Mouse (Mus musculus): Measurements from ENCODE around the gene Gjb3. TPM values are rescaled to one million over a fixed set of nuclear protein-coding genes. Genes with fewer than 3 reads are reported as not detected.

Gjb3 gene
- polyA plus RNA-seq, 1 experiment = 0.61 TPM

GRCm38 (mm10) chr4:127323651-127324050, 7.0 kb downstream of the Gjb3 start:
- no peaks in the 10 kb centered on the region for H3K79me2 ChIP-seq (ENCODE audit: control insufficient read depth, insufficient read depth)
- no peak overlapping the region for H3K4me2 ChIP-seq (ENCODE audit: low read depth)

GRCm38 (mm10) chr4:127319613-127320012, 11.0 kb downstream of the Gjb3 start:
- H3ac ChIP-seq (ENCODE audit: control insufficient read depth, insufficient read length) = no peak overlapping the region
- no peak overlapping the region for H3K4me3 ChIP-seq
- H3K36me3 ChIP-seq (ENCODE audit: control insufficient read depth, insufficient read depth) = no peaks in the 10 kb centered on the region
- H3K79me2 ChIP-seq (ENCODE audit: control insufficient read depth, insufficient read depth) = no peaks in the 10 kb centered on the region
- H3K27me3 ChIP-seq (ENCODE audit: control insufficient read depth, insufficient read depth, insufficient read length) = no peaks in the 10 kb centered on the region
- TF ChIP-seq POLR2A (IDR thresholded peaks at IDR 0.05; ENCODE audit: insufficient read length, low read depth) (no peak), REST (IDR thresholded peaks at IDR 0.05; ENCODE audit: insufficient read depth, insufficient read length) (no peak), MAX (IDR thresholded peaks at IDR 0.05; ENCODE audit: low read depth) (no peak), MYOG (IDR thresholded peaks at IDR 0.05; ENCODE audit: control insufficient read depth in 1 of 3, insufficient read depth in 1 of 3, insufficient read length in 2 of 3, low read depth in 2 of 3) (no peak), USF1 (IDR thresholded peaks at IDR 0.05; ENCODE audit: low read depth) (no peak), TCF12 (IDR thresholded peaks at IDR 0.05; ENCODE audit: insufficient read depth, poor library complexity, severe bottlenecking) (no peak), CEBPB (IDR thresholded peaks at IDR 0.05; ENCODE audit: insufficient read depth, poor library complexity, severe bottlenecking) (no peak), TCF3 (IDR thresholded peaks at IDR 0.05; ENCODE audit: insufficient read length, low read depth) (no peak), E2F4 (IDR thresholded peaks at IDR 0.05; ENCODE audit: insufficient read depth) (no peak), POLR2AphosphoS2 (IDR thresholded peaks at IDR 0.05; ENCODE audit: insufficient read length, low read depth) (no peak), MYOD1 (IDR thresholded peaks at IDR 0.05; ENCODE audit: control insufficient read depth in 1 of 3, insufficient read length in 2 of 3, low read depth in 2 of 3) (no peak)
- no peak overlapping the region for H3K4me2 ChIP-seq (ENCODE audit: low read depth)

More at GRCm38 (mm10) chr4:127323651-127324050, 7.0 kb downstream of the Gjb3 start:
- no peaks in the 10 kb centered on the region for H3K27me3 ChIP-seq (ENCODE audit: control insufficient read depth, insufficient read depth, insufficient read length)
- H3ac ChIP-seq (ENCODE audit: control insufficient read depth, insufficient read length) = no peak overlapping the region
- H3K4me3 ChIP-seq = no peak overlapping the region
- TF ChIP-seq POLR2AphosphoS2 (IDR thresholded peaks at IDR 0.05; ENCODE audit: insufficient read length, low read depth) = no peak
- TF ChIP-seq REST (IDR thresholded peaks at IDR 0.05; ENCODE audit: insufficient read depth, insufficient read length) = no peak
- TF ChIP-seq MYOG (IDR thresholded peaks at IDR 0.05; ENCODE audit: control insufficient read depth in 1 of 3, insufficient read depth in 1 of 3, insufficient read length in 2 of 3, low read depth in 2 of 3) = no peak
- no peak for TF ChIP-seq TCF3 (IDR thresholded peaks at IDR 0.05; ENCODE audit: insufficient read length, low read depth)
- no peak for TF ChIP-seq MAX (IDR thresholded peaks at IDR 0.05; ENCODE audit: low read depth)
- no peaks in the 10 kb centered on the region for H3K36me3 ChIP-seq (ENCODE audit: control insufficient read depth, insufficient read depth)

GRCm38 (mm10) chr4:127317143-127317542, 13.5 kb downstream of the Gjb3 start:
- no peak overlapping the region for H3ac ChIP-seq (ENCODE audit: control insufficient read depth, insufficient read length)
- peaks cover 2% of the 10 kb centered on the region for H3K27me3 ChIP-seq (ENCODE audit: control insufficient read depth, insufficient read depth, insufficient read length)
- no peak overlapping the region for H3K4me2 ChIP-seq (ENCODE audit: low read depth)
- no peak overlapping the region for H3K4me3 ChIP-seq
- TF ChIP-seq CEBPB (IDR thresholded peaks at IDR 0.05; ENCODE audit: insufficient read depth, poor library complexity, severe bottlenecking) = no peak
- no peak for TF ChIP-seq MAX (IDR thresholded peaks at IDR 0.05; ENCODE audit: low read depth)
- peak; percentile 34 for TF ChIP-seq USF1 (IDR thresholded peaks at IDR 0.05; ENCODE audit: low read depth)
- no peak for TF ChIP-seq MYOG (IDR thresholded peaks at IDR 0.05; ENCODE audit: control insufficient read depth in 1 of 3, insufficient read depth in 1 of 3, insufficient read length in 2 of 3, low read depth in 2 of 3)
- TF ChIP-seq MYOD1 (IDR thresholded peaks at IDR 0.05; ENCODE audit: control insufficient read depth in 1 of 3, insufficient read length in 2 of 3, low read depth in 2 of 3) = no peak
- no peak for TF ChIP-seq REST (IDR thresholded peaks at IDR 0.05; ENCODE audit: insufficient read depth, insufficient read length)
- no peak for TF ChIP-seq SRF (IDR thresholded peaks at IDR 0.05; ENCODE audit: control insufficient read depth, insufficient read length, low read depth)
- no peak for TF ChIP-seq POLR2AphosphoS2 (IDR thresholded peaks at IDR 0.05; ENCODE audit: insufficient read length, low read depth)
- no peaks in the 10 kb centered on the region for H3K36me3 ChIP-seq (ENCODE audit: control insufficient read depth, insufficient read depth)
- H3K79me2 ChIP-seq (ENCODE audit: control insufficient read depth, insufficient read depth) = no peaks in the 10 kb centered on the region

- Histone ChIP-seq H3K79me2 (ENCODE audit: control insufficient read depth, insufficient read depth) (no peaks in the 10 kb centered on the region), H3K27me3 (ENCODE audit: control insufficient read depth, insufficient read depth, insufficient read length) (peaks cover 5% of the 10 kb centered on the region), H3K4me3 (no peak overlapping the region), H3ac (ENCODE audit: control insufficient read depth, insufficient read length) (no peak overlapping the region), H3K36me3 (ENCODE audit: control insufficient read depth, insufficient read depth) (no peaks in the 10 kb centered on the region), H3K4me2 (ENCODE audit: low read depth) (no peak overlapping the region)
- TF ChIP-seq MAX (IDR thresholded peaks at IDR 0.05; ENCODE audit: low read depth) = no peak
- no peak for TF ChIP-seq TCF3 (IDR thresholded peaks at IDR 0.05; ENCODE audit: insufficient read length, low read depth)
- TF ChIP-seq TCF12 (IDR thresholded peaks at IDR 0.05; ENCODE audit: insufficient read depth, poor library complexity, severe bottlenecking) = no peak
- TF ChIP-seq REST (IDR thresholded peaks at IDR 0.05; ENCODE audit: insufficient read depth, insufficient read length) = no peak
- no peak for TF ChIP-seq USF1 (IDR thresholded peaks at IDR 0.05; ENCODE audit: low read depth)
- no peak for TF ChIP-seq SRF (IDR thresholded peaks at IDR 0.05; ENCODE audit: control insufficient read depth, insufficient read length, low read depth)
- no peak for TF ChIP-seq CEBPB (IDR thresholded peaks at IDR 0.05; ENCODE audit: insufficient read depth, poor library complexity, severe bottlenecking)
- no peak for TF ChIP-seq E2F4 (IDR thresholded peaks at IDR 0.05; ENCODE audit: insufficient read depth)
- TF ChIP-seq POLR2AphosphoS2 (IDR thresholded peaks at IDR 0.05; ENCODE audit: insufficient read length, low read depth) = no peak
- no peak for TF ChIP-seq POLR2A (IDR thresholded peaks at IDR 0.05; ENCODE audit: insufficient read length, low read depth)
- no peak for TF ChIP-seq MYOG (IDR thresholded peaks at IDR 0.05; ENCODE audit: control insufficient read depth in 1 of 3, insufficient read depth in 1 of 3, insufficient read length in 2 of 3, low read depth in 2 of 3)
- TF ChIP-seq MYOD1 (IDR thresholded peaks at IDR 0.05; ENCODE audit: control insufficient read depth in 1 of 3, insufficient read length in 2 of 3, low read depth in 2 of 3) = no peak
Measured at GRCm38 (mm10) chr4:127315753-127316152, 14.9 kb downstream of the Gjb3 start.

GRCm38 (mm10) chr4:127314585-127314984, 16.1 kb downstream of the Gjb3 start:
- peaks cover 5% of the 10 kb centered on the region for H3K27me3 ChIP-seq (ENCODE audit: control insufficient read depth, insufficient read depth, insufficient read length)
- H3K4me3 ChIP-seq = no peak overlapping the region
- peak overlapping the region; percentile 84 for H3K4me2 ChIP-seq (ENCODE audit: low read depth)
- H3K79me2 ChIP-seq (ENCODE audit: control insufficient read depth, insufficient read depth) = no peaks in the 10 kb centered on the region
- H3ac ChIP-seq (ENCODE audit: control insufficient read depth, insufficient read length) = no peak overlapping the region
- TF ChIP-seq TCF3 (IDR thresholded peaks at IDR 0.05; ENCODE audit: insufficient read length, low read depth) = no peak
- TF ChIP-seq TCF12 (IDR thresholded peaks at IDR 0.05; ENCODE audit: insufficient read depth, poor library complexity, severe bottlenecking) = no peak
- no peak for TF ChIP-seq POLR2A (IDR thresholded peaks at IDR 0.05; ENCODE audit: insufficient read length, low read depth)
- no peak for TF ChIP-seq MYOD1 (IDR thresholded peaks at IDR 0.05; ENCODE audit: control insufficient read depth in 1 of 3, insufficient read length in 2 of 3, low read depth in 2 of 3)
- TF ChIP-seq E2F4 (IDR thresholded peaks at IDR 0.05; ENCODE audit: insufficient read depth) = no peak
- TF ChIP-seq SRF (IDR thresholded peaks at IDR 0.05; ENCODE audit: control insufficient read depth, insufficient read length, low read depth) = no peak
- no peak for TF ChIP-seq POLR2AphosphoS2 (IDR thresholded peaks at IDR 0.05; ENCODE audit: insufficient read length, low read depth)
- no peak for TF ChIP-seq REST (IDR thresholded peaks at IDR 0.05; ENCODE audit: insufficient read depth, insufficient read length)
- H3K36me3 ChIP-seq (ENCODE audit: control insufficient read depth, insufficient read depth) = no peaks in the 10 kb centered on the region
